Mouse (Mus musculus) c-Kit-negative CD71-positive TER-119-positive erythroid progenitor cells, embryonic 14.5 days (primary cell): Measurements from ENCODE around the gene Ldlrad2.
"Not testable (repeated sequence)": the region's sequence is repeated elsewhere in the genome, so short reads cannot be mapped to it uniquely, and the experiment has no call there.

Source experiments
- DNase-seq: peaks from one replicate; pipeline ENCODE4 v3.0.0-alpha.2; 2013; ENCODE audit warnings: low read depth, low spot score

Ldlrad2 gene

GRCm38 (mm10) chr4:137574469-137574868, at the start of gene Ldlrad2:
Ldlrad2 (minus strand) TSS chr4:137574569.
- no peak for DNase-seq

GRCm38 (mm10) chr4:137622847-137623246, 48.5 kb upstream of the Ldlrad2 start:
- DNase-seq = no peak

GRCm38 (mm10) chr4:137610256-137610655, 35.9 kb upstream of the Ldlrad2 start:
- DNase-seq = no peak

GRCm38 (mm10) chr4:137609702-137610101, 35.3 kb upstream of the Ldlrad2 start:
- no peak for DNase-seq

- no peak for DNase-seq
These were observed 34.9 kb upstream of the Ldlrad2 start for GRCm38 (mm10) chr4:137609281-137609680.

- no peak for DNase-seq
These were observed 32.7 kb upstream of the Ldlrad2 start for GRCm38 (mm10) chr4:137607023-137607422.

- no peak for DNase-seq
These were observed 29.2 kb upstream of the Ldlrad2 start for GRCm38 (mm10) chr4:137603449-137604171.

GRCm38 (mm10) chr4:137598577-137598976, 24.2 kb upstream of the Ldlrad2 start:
- DNase-seq = no peak

GRCm38 (mm10) chr4:137597098-137597630, 22.8 kb upstream of the Ldlrad2 start:
- no peak for DNase-seq

GRCm38 (mm10) chr4:137594496-137595270, 20.3 kb upstream of the Ldlrad2 start:
- peak; percentile 56 for DNase-seq

GRCm38 (mm10) chr4:137593601-137594495, 19.5 kb upstream of the Ldlrad2 start, which contains the start of gene Usp48:
Usp48 (plus strand) TSS chr4:137593755.
- DNase-seq = peak; percentile 94

- DNase-seq = no peak
These were observed 16.6 kb upstream of the Ldlrad2 start for GRCm38 (mm10) chr4:137590961-137591360.

- no peak for DNase-seq
These were observed 15.2 kb upstream of the Ldlrad2 start for GRCm38 (mm10) chr4:137589586-137589985.

- not testable (repeated sequence) for DNase-seq
These were observed 14.7 kb upstream of the Ldlrad2 start for GRCm38 (mm10) chr4:137589095-137589494.

GRCm38 (mm10) chr4:137581815-137582214, 7.4 kb upstream of the Ldlrad2 start:
- DNase-seq = peak; percentile 19

- DNase-seq = no peak
These were observed 5.9 kb upstream of the Ldlrad2 start for GRCm38 (mm10) chr4:137580299-137580698.

- DNase-seq = no peak
These were observed 5.4 kb upstream of the Ldlrad2 start for GRCm38 (mm10) chr4:137579789-137580188.

GRCm38 (mm10) chr4:137578181-137578845, 3.9 kb upstream of the Ldlrad2 start:
- DNase-seq = no peak

- DNase-seq = no peak
These were observed 3.1 kb upstream of the Ldlrad2 start for GRCm38 (mm10) chr4:137577486-137577885.

GRCm38 (mm10) chr4:137569873-137570272, 4.5 kb downstream of the Ldlrad2 start:
- DNase-seq = no peak

GRCm38 (mm10) chr4:137556673-137557210, 17.6 kb downstream of the Ldlrad2 start:
- no peak for DNase-seq
